Mouse (Mus musculus) CH12.LX (cell line): ENCODE measurements around the gene A2ml1.

Experiments
- CTCF ChIP-seq, 2 experiments: IDR thresholded peaks in 1 of 2; conservative IDR thresholded peaks in 1 of 2; 2 replicates each; pipeline ENCODE4 v1.5.1; 2011 to 2012; ENCODE audit warnings: low read depth in 2 of 2, low read length in 2 of 2, improper control_type of control experiment in 1 of 2, inconsistent platforms in 1 of 2, mild to moderate bottlenecking in 1 of 2, moderate library complexity in 1 of 2
- E2F4 ChIP-seq: IDR thresholded peaks from 2 replicates; pipeline ENCODE4 v1.6.1; 2011; ENCODE audit warnings: low read depth, low read length, improper control_type of control experiment; ENCODE audit not compliant: insufficient replicate concordance
- EP300 ChIP-seq: IDR thresholded peaks from 2 replicates; pipeline ENCODE4 v1.6.1; 2011; ENCODE audit warnings: low read length, improper control_type of control experiment
- GABPA ChIP-seq: IDR thresholded peaks from 2 replicates; pipeline ENCODE4 v1.6.1; 2012; ENCODE audit warnings: low read depth, low read length, improper control_type of control experiment, inconsistent platforms; ENCODE audit not compliant: insufficient replicate concordance
- MAX ChIP-seq: IDR thresholded peaks from 2 replicates; pipeline ENCODE4 v1.6.1; 2011; ENCODE audit warnings: low read length, improper control_type of control experiment
- MEF2A ChIP-seq: IDR thresholded peaks from 2 replicates; pipeline ENCODE4 v1.6.1; 2014; ENCODE audit warnings: low read depth, mild to moderate bottlenecking, inconsistent platforms, low read length, improper control_type of control experiment, borderline replicate concordance
- MYC ChIP-seq: IDR thresholded peaks from 2 replicates; pipeline ENCODE4 v1.6.1; 2011; ENCODE audit warnings: low read depth, mild to moderate bottlenecking, improper control_type of control experiment, low read length
- POLR2A ChIP-seq: IDR thresholded peaks from 2 replicates; pipeline ENCODE4 v1.6.1; 2011; ENCODE audit warnings: low read depth, mild to moderate bottlenecking, improper control_type of control experiment, low read length
- SMC3 ChIP-seq: IDR thresholded peaks from 2 replicates; pipeline ENCODE4 v1.6.1; 2011; ENCODE audit warnings: low read depth, low read length, improper control_type of control experiment
- TCF12 ChIP-seq: IDR thresholded peaks from 2 replicates; pipeline ENCODE4 v1.6.1; 2014; ENCODE audit warnings: low read depth, mild to moderate bottlenecking, inconsistent platforms, low read length, improper control_type of control experiment
- ZNF384 ChIP-seq: IDR thresholded peaks from 2 replicates; pipeline ENCODE4 v1.6.1; 2012; ENCODE audit warnings: low read depth, low read length, improper control_type of control experiment, inconsistent platforms

GRCm38 (mm10) chr6:128495346-128495745 lies 86.1 kb downstream of the A2ml1 start:
- TF ChIP-seq E2F4 (no peak), MAX (no peak), POLR2A (no peak), MEF2A (no peak), CTCF (conservative IDR thresholded peaks at IDR 0.05 in 1 of 2, IDR thresholded peaks at IDR 0.05 in 1 of 2; ENCODE audit: low read depth in 2 of 2, low read length in 2 of 2) (no peak), SMC3 (no peak), TCF12 (no peak), ZNF384 (no peak), GABPA (no peak), EP300 (no peak), MYC (no peak)
